ENCODE assay signal across 9 mouse cellular contexts in genomic region chr11:30196368-30197070, GRCm38 (mm10).
A peak's percentile ranks its signal among the peaks of the same experiment; 100 is the strongest.
DNase-seq lines count a peak whose midpoint lies in the region; ATAC-seq lines count a peak whose summit lies in the region.
"Had no signal": no experiment of that assay in that cellular context is flagged by ENCODE, and none has a peak within 500 bp of the region (broad histone marks: within the 10 kb centered on the region; RNA-seq: fewer than 3 reads in every experiment).

No protein-coding gene starts in this region.

- H3K27me3 ChIP-seq in heart, embryonic 10.5 days (ENCODE audit: insufficient read depth, poor library complexity, severe bottlenecking) = no peaks in the 10 kb centered on the region
- H3K27me3 ChIP-seq in midbrain, embryonic 12.5 days = no peaks in the 10 kb centered on the region
- H3K27me3 ChIP-seq in midbrain, embryonic 15.5 days (replicated peaks) = no peaks in the 10 kb centered on the region
- H3K27me3 ChIP-seq in hindbrain, embryonic 16.5 days (replicated peaks; ENCODE audit: control insufficient read depth, insufficient read depth, low read length) = no peaks in the 10 kb centered on the region
- H3K27me3 ChIP-seq in neural tube, embryonic 15.5 days (replicated peaks) = no peaks in the 10 kb centered on the region

- peaks cover 7% of the 10 kb centered on the region; the same call in 1 of the 2 replicates for H3K36me3 ChIP-seq in heart, embryonic 10.5 days
- no peaks in the 10 kb centered on the region for H3K36me3 ChIP-seq in midbrain, embryonic 12.5 days
- no peaks in the 10 kb centered on the region for H3K36me3 ChIP-seq in midbrain, embryonic 15.5 days (replicated peaks)
- no peaks in the 10 kb centered on the region for H3K36me3 ChIP-seq in hindbrain, embryonic 16.5 days (ENCODE audit: control insufficient read depth, insufficient read depth, low read length)
- no peaks in the 10 kb centered on the region for H3K36me3 ChIP-seq in neural tube, embryonic 15.5 days

- peak overlapping the region; percentile 88; the same call in 1 of the 2 replicates for H3K27ac ChIP-seq in heart, embryonic 10.5 days
- no peak overlapping the region for H3K27ac ChIP-seq in midbrain, embryonic 12.5 days (replicated peaks)
- H3K27ac ChIP-seq in midbrain, embryonic 15.5 days = no peak overlapping the region
- no peak overlapping the region for H3K27ac ChIP-seq in hindbrain, embryonic 16.5 days (ENCODE audit: low read depth, low read length)
- H3K27ac ChIP-seq in neural tube, embryonic 15.5 days (replicated peaks) = no peak overlapping the region
- H3K27ac ChIP-seq: left cerebral cortex, adult 2 months had no signal

- H3K4me2 ChIP-seq in midbrain, embryonic 12.5 days (replicated peaks) = peak overlapping the region; percentile 78
- no peak overlapping the region for H3K4me2 ChIP-seq in midbrain, embryonic 15.5 days
- peak overlapping the region; percentile 9; the same call in 1 of the 2 replicates for H3K4me2 ChIP-seq in hindbrain, embryonic 16.5 days (ENCODE audit: low read length)
- peak overlapping the region; percentile 76; the same call in 1 of the 2 replicates for H3K4me2 ChIP-seq in neural tube, embryonic 15.5 days

- no peak for DNase-seq in heart, embryonic 10.5 days (ENCODE audit: low spot score)
- no peak for DNase-seq in heart, adult 18-20 months
- no peak for DNase-seq in gastrocnemius, postnatal 25 days
- no peak for DNase-seq in layer of hippocampus, postnatal 10 days (ENCODE audit: low spot score in 2 of 2)

- no peak overlapping the region for H3K9ac ChIP-seq in midbrain, embryonic 12.5 days (replicated peaks)
- no peak overlapping the region for H3K9ac ChIP-seq in midbrain, embryonic 15.5 days
- no peak overlapping the region for H3K9ac ChIP-seq in hindbrain, embryonic 16.5 days (ENCODE audit: low read depth, low read length)
- H3K9ac ChIP-seq in neural tube, embryonic 15.5 days (replicated peaks) = no peak overlapping the region

- peak overlapping the region; percentile 73 for H3K4me3 ChIP-seq in heart, embryonic 10.5 days
- H3K4me3 ChIP-seq in midbrain, embryonic 12.5 days = 0 out of 2 replicates have a peak overlapping the region, but pooled peaks have one; percentile 48
- no peak overlapping the region for H3K4me3 ChIP-seq in midbrain, embryonic 15.5 days
- no peak overlapping the region for H3K4me3 ChIP-seq in hindbrain, embryonic 16.5 days (ENCODE audit: low read length)
- H3K4me3 ChIP-seq in neural tube, embryonic 15.5 days (replicated peaks) = no peak overlapping the region
- H3K4me3 ChIP-seq: left cerebral cortex, adult 2 months had no signal

- H3K4me1 ChIP-seq in heart, embryonic 10.5 days = peaks cover 40% of the 10 kb centered on the region
- peaks cover 25% of the 10 kb centered on the region for H3K4me1 ChIP-seq in midbrain, embryonic 12.5 days
- H3K4me1 ChIP-seq in midbrain, embryonic 15.5 days = peaks cover 21% of the 10 kb centered on the region
- H3K4me1 ChIP-seq in hindbrain, embryonic 16.5 days (ENCODE audit: control insufficient read depth, insufficient read depth, low read depth, low read length) = peaks cover 13% of the 10 kb centered on the region
- peaks cover 20% of the 10 kb centered on the region for H3K4me1 ChIP-seq in neural tube, embryonic 15.5 days

- no peaks in the 10 kb centered on the region for H3K9me3 ChIP-seq in heart, embryonic 10.5 days
- H3K9me3 ChIP-seq in midbrain, embryonic 12.5 days = no peaks in the 10 kb centered on the region
- H3K9me3 ChIP-seq in midbrain, embryonic 15.5 days = no peaks in the 10 kb centered on the region
- no peaks in the 10 kb centered on the region for H3K9me3 ChIP-seq in hindbrain, embryonic 16.5 days (ENCODE audit: control insufficient read depth, low read length)
- H3K9me3 ChIP-seq in neural tube, embryonic 15.5 days (replicated peaks) = no peaks in the 10 kb centered on the region

- WGBS in heart, embryonic 10.5 days = 53% methylated on average over 4 of the region's 4 CpGs
- WGBS in midbrain, embryonic 12.5 days = 72% methylated on average over 4 of the region's 4 CpGs
- WGBS in midbrain, embryonic 15.5 days = 83% methylated on average over 4 of the region's 4 CpGs
- 76% methylated on average over 4 of the region's 4 CpGs for WGBS in hindbrain, embryonic 16.5 days
- 73% methylated on average over 4 of the region's 4 CpGs for WGBS in neural tube, embryonic 15.5 days

- ATAC-seq in midbrain, embryonic 12.5 days (ENCODE audit: low FRiP score, low read depth) = no peak
- ATAC-seq in midbrain, embryonic 15.5 days (replicated peaks) = no peak
- no peak for ATAC-seq in hindbrain, embryonic 16.5 days
- no peak for ATAC-seq in neural tube, embryonic 15.5 days (ENCODE audit: low FRiP score)

Comparison
In these comparisons a context has a peak if more than half of its experiments do, and no peak if none do; other contexts are left out.
1. H3K4me3 ChIP-seq: peak in heart, embryonic 10.5 days (single experiment) and midbrain, embryonic 12.5 days (single experiment); none in midbrain, embryonic 15.5 days (single experiment), hindbrain, embryonic 16.5 days (single experiment) and neural tube, embryonic 15.5 days (single experiment).